ENCODE assay signal across 7 mouse cellular contexts in the genomic region with DNA sequence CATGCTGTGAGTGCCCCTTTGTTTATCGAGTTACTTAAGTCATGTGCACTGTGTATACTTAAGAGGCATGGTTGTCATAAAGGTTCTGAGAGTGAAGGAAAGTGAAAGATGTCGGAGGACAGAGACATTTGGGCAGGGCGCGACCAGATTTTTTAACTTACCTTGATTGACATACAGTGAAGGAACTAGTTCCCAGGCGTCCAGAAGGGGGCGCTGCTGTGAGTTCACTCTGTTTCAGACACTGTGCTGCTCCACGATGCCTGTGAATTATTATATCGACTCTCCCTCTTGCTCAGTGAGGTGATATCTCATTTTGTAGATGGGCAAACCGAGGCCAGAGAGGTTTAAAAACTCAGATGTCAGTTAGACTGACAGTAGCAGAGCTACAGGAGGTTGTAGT. TPM values are rescaled to one million over a fixed set of nuclear protein-coding genes. Genes with fewer than 3 reads are reported as not detected.
A peak's percentile ranks its signal among the peaks of the same experiment; 100 is the strongest.
DNase-seq lines count a peak whose midpoint lies in the region.

No protein-coding gene starts in this region.

- DNase-seq in right cerebral cortex, postnatal 4 days: peak; percentile 23
- DNase-seq in right cerebral cortex, postnatal 10 days (ENCODE audit: low spot score in 2 of 2): no peak
- DNase-seq in adrenal gland, postnatal 25 days: peak; percentile 62
- peak; percentile 48 for DNase-seq in lung, postnatal 14 days
- peak; percentile 83 for DNase-seq in thymus, postnatal 4 days
- DNase-seq in adipocyte (ENCODE audit: low spot score): no peak
- no peak for DNase-seq in neural tube, embryonic 10.5 days (ENCODE audit: extremely low spot score, low spot score)

RNA-seq across cellular contexts. Expression of gene Map2k6, which starts 10.9 kb away (rescaled TPM):
- total RNA-seq in adrenal gland, postnatal 25 days (2021): 7.5 and 11.1 TPM in 2 replicates

Comparison
In these comparisons a context has a peak if more than half of its experiments do, and no peak if none do; other contexts are left out.
1. DNase-seq: peak in right cerebral cortex, postnatal 4 days (single experiment), adrenal gland, postnatal 25 days (single experiment), lung, postnatal 14 days (single experiment) and thymus, postnatal 4 days (single experiment); none in right cerebral cortex, postnatal 10 days (0 of 2), adipocyte (single experiment) and neural tube, embryonic 10.5 days (single experiment).